Mouse (Mus musculus) adrenal gland, adult (tissue): ENCODE measurements around the gene Spast.
A peak's percentile ranks its signal among the peaks of the same experiment; 100 is the strongest.

Experiments used
- DNase-seq, 2 experiments: peaks; one replicate each; pipeline ENCODE4 v3.0.0; 2022 to 2023; ENCODE audit warnings: low spot score in 1 of 2; ENCODE audit not compliant: inconsistent age in 2 of 2

The Spast gene

DNA sequence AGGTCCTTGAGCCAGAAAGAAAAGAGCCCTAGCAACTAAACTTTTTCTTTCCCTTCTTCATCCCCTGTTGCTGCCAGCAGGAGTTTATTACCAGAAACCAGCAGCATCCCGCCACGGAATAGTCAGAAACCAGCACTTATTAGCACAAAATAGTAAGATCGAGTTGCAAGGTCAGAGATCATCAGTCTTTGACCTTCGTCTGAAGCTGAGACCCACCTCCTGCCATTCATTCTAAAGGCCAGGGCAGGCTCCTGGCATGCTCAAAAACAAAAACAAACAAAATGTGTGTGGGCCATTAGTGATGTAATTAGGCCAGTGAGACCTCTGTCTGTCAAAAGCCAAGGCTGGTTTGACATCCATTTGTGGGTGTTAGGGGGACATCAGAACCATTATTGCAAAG, 79.4 kb downstream of the Spast start:
- DNase-seq: peak in 1 of 2 experiments; percentile 61

DNA sequence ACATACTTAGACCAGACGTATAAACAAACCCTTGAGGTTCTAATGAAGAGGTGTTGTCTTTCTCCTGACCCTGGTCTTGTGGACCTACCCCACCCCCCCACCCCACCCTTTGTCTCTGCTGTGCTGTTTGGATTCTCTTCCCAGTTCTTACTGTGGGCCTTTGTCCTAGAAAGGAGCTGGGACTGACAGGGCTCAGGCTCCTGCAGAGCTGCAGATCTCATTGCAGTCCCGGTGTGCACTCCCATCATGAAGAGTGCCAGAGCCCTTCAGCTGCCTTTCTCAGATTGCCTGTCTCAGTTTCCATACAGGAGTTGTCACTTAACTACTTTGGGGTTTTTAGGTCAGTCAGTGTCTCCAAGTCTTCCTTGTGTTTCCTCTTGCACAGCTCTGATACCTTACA, 81.9 kb downstream of the Spast start:
- DNase-seq: no peak

DNA sequence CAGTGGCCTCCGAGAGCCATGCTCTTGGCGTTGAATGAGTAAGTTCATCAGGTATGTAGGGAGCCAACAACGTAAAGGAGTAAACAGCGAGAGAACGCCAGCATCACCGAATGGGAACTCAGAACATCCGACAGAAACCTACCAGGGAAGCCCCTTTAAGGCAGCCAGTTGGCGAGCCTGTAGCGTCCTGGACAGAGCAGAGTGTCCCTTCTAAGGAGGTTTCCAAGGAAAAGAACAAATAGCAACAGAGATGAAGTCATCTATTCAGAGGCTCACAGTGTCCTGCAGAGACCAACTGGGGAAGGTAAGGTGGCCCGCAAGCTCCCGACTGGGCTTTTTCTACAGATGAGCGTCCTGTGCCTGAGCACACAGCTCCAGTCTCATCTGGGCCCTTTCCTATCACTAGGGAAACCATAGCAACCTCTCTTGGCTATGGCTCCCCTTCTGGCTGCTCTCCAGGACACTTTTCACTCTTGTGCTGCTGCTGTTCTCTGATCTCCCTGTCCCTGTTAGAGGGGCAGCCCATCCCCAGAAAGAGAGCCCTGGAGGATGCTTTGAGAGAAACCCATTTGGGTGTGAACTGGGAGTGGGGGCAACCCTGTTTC, 85.7 kb downstream of the Spast start:
- DNase-seq: no peak

DNA sequence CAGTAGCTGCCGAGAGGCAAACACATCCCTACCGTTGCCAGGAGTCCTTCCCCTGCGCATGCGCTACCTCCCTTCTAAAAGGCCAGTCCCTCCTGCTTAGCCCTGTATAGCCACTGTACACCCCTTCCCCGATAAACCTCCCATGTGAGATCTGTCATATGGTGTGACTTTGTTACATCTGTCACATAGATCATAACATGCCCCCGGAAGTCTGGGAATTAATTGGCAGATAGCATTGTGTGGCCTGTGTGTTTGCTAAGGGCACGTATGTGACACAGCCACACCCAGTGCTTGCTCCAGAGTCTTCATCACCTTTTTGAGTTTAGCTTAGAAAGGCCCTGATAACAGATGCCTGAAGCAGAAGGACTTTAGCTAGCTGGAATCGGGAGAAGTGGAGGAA, 91.3 kb downstream of the Spast start:
- no peak for DNase-seq

DNA sequence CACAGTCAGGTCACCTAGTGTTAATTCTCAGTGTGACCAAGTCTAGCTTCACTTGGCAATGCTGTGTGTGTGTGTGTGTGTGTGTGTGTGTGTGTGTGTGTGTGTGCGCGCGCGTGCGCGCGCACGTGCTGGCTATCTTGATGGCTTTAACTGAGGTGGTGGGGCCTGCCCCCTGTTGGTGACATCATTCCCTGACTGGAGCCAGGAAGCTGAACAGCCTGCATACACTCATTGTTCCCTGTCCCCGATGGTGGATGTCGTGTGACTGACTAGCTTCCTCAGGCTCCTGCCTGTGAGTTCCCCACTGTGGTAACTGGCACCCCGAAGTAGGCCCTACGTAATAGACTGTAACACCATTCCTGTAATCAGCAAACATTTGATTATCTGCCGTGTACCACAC, 92.7 kb downstream of the Spast start:
- DNase-seq: peak; percentile 19 to 30

DNA sequence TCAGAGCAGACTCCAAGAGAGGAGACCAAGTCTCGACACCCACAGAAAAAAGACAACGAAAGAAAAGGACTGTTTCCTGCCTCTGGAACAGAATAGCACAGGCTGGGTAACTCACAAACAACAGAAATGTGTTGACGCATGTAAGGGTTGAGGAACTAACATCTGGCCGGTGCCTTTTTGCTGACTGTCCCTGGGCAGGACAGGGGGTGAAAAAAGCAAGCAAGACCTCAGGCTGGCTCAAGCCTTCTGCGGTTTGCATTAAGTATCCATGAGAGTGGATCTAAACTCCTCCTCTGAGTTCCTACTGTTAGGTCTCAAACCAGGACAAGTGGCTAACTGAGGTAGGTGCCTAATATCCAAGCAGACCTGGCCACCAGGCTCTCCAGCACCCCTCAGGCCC, 93.8 kb downstream of the Spast start:
- DNase-seq: no peak

DNA sequence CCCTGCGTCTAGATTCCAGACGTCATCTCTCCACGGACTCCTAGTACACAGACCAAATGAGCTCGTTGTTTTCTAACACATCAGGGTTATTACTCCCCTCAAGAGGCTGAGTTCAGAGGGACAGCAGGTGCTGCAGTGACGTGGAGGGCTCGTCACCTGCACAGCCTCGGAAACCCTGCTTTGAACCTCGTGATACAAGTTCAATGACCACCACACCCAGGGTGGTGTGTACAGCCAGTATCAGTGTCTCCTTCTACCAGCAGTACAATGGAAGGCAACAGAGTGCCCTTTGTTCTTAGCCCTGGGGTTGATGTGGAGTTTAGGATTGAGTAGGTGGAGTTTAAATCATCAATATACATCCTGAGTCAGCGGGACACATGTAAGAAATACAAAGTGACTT, 99.0 kb downstream of the Spast start:
- DNase-seq: no peak

DNA sequence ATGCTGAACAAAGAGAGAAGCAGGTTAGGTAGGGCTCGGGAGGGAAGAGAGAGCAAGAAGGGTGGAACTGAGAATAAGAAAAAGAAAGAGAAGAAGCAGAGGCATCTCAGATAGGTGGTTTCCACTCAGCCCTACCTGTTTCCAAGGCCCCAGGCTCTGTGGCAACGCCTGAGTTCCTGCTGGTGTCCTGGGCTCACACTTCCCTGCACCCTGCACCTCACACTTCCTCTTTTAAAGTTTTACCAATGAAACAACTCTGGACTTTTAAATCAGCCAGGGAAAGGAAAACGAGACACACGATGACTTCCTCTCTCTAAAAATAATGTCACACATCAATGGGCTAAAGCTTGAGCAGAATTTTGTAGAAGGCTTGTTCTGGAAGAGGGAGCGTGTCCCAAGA, 101.7 kb downstream of the Spast start:
- no peak for DNase-seq
